Mouse (Mus musculus): Measurements from ENCODE around the gene Lrrc32.

- TF ChIP-seq CTCF (IDR thresholded peaks at IDR 0.05; ENCODE audit: insufficient read depth, low read depth, low read length) (no peak), POLR2A (IDR thresholded peaks at IDR 0.05; ENCODE audit: insufficient read depth, low read depth, low read length) (no peak)
Measured at GRCm38 (mm10) chr7:98482551-98483267, 6.4 kb upstream of the Lrrc32 start.
